Mouse (Mus musculus): ENCODE measurements around the gene Gm20814.
"Not testable (repeated sequence)": the region's sequence is repeated elsewhere in the genome, so short reads cannot be mapped to it uniquely, and the experiment has no call there.

The Gm20814 gene

DNA sequence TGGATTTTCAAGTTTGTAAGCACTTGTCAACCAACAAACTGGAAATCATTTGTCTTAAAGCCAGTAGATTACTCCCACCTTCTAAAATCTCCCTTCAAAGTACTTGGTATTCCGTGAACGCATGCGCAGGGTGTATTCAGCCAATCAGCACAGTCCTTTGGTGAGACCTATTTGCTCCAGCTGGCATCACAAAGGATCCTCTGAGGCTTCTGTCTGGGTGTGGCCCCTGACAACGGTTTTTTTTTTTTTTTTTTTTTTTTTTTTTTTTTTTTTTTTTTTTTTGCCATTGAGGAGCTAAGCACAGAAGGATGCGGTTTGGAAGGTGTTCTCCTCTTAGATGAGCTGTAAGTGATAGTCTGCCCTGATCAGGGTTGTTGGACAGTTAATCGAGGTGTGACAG, at the start of gene Gm20814:
Gene Gm20814, plus strand, starts transcription at position 301 of the 400 bp plus-strand sequence.
- DNase-seq = not testable (repeated sequence)

Measured in cerebellum, postnatal 36 days (tissue).